Mouse (Mus musculus) kidney, embryonic 15.5 days (tissue): ENCODE data around the gene Gsdma. TPM values are rescaled to one million over a fixed set of nuclear protein-coding genes. Genes with fewer than 3 reads are reported as not detected.
A peak's percentile ranks its signal among the peaks of the same experiment; 100 is the strongest.

Source experiments
- ATAC-seq: fragments of 200-750 bp; cut with Nextera tagmentation; replicated peaks from 2 replicates; pipeline ENCODE4 v1.8.0; 2017; ENCODE audit warnings: moderate TSS enrichment; ENCODE audit not compliant: low FRiP score
- H3K27ac ChIP-seq: fragments of 300-500 bp; sonication (generic); 2 replicates; pipeline ENCODE4 v1.5.1; 2015; ENCODE audit warnings: mild to moderate bottlenecking, inconsistent platforms
- H3K27me3 ChIP-seq: fragments of 300-500 bp; sonication (generic); 2 replicates; pipeline ENCODE4 v1.6.1; 2015; ENCODE audit warnings: inconsistent platforms
- H3K36me3 ChIP-seq: fragments of 300-500 bp; sonication (generic); 2 replicates; pipeline ENCODE4 v1.6.1; 2015; ENCODE audit warnings: inconsistent platforms
- H3K4me1 ChIP-seq: fragments of 300-500 bp; sonication (generic); 2 replicates; pipeline ENCODE4 v1.6.1; 2015; ENCODE audit warnings: inconsistent platforms
- H3K4me2 ChIP-seq: fragments of 300-500 bp; sonication (generic); 2 replicates; pipeline ENCODE4 v1.6.1; 2015; ENCODE audit warnings: moderate library complexity, mild to moderate bottlenecking, inconsistent platforms
- H3K4me3 ChIP-seq: fragments of 300-500 bp; sonication (generic); replicated peaks from 2 replicates; pipeline ENCODE4 v1.5.1; 2015; ENCODE audit warnings: mild to moderate bottlenecking, inconsistent platforms
- H3K9ac ChIP-seq: fragments of 300-500 bp; sonication (generic); 2 replicates; pipeline ENCODE4 v1.6.1; 2015; ENCODE audit warnings: mild to moderate bottlenecking, inconsistent platforms
- H3K9me3 ChIP-seq: fragments of 300-500 bp; sonication (generic); replicated peaks from 2 replicates; pipeline ENCODE4 v1.6.1; 2016; ENCODE audit warnings: inconsistent platforms
- WGBS: fragments of 180-500 bp; shearing (Covaris S2); methylation state at CpG from one replicate; pipeline ENCODE4 v1.1.7; 2015; ENCODE audit warnings: mixed read lengths; 5-methylcytosine and 5-hydroxymethylcytosine counted together
- polyA plus RNA-seq: library from polyadenylated mRNA; unstranded; fragments of >200 nt; fragmentation: Nextera tagmentation; extraction: Ambion mirVana; gene quantifications from 2 replicates; pipeline ENCODE4 v1.2.1, GENCODE M21; 2015

Gene Gsdma
- polyA plus RNA-seq, 1 experiment from 2014 or later, result 0.06 TPM

DNA sequence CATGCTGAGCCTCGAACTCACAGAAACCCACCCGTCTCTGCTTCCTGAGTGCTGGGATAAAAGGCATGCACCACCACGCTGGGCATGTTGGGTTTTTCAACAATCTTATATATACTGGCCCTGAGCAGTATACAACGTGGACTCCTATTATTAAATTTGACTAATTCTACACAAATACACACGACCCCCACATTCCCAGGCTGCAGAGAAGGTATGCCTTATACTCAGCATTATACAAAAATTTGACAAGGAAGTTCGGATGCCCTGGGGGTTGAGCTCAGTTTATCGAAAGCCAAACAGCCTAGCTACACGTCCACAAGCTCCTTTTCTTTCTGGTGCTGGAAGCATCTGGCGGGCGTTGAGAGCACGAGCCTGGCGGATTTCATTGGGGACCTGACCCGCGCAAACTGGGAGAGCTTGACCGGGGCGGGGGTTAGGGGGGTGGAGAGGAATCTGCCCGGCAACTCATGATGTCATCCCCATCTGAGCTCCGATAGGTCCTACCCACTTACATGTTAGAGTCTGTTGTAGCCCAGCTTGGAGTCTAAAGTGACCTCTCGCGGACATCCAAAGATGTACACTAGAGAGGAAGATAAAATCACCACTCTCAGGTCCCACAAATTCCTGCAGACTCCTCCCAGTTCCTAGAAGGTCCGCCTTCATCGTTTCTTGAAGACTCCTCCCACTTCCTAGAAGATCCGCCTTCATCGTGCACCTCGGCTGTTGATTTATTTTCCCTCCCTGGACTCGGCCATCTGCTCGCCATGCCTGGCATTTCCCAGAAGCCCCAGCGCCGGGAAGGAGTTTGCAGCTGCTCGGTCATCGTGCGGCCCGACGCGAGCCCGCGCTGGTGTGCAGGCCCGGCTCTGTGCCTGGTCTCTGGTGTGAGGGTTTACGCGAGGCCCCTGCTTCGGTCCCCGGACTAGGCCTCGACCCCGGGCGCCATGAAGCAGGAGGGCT is 17.9 kb downstream of the Gsdma start, which contains the start of gene Psmd3:
Psmd3 (plus strand) TSS at position 769 of the 960 bp plus-strand sequence.
- peaks cover 29% of the 10 kb centered on the region for H3K36me3 ChIP-seq
- WGBS, result 4% methylated on average over 45 of the region's 45 CpGs
- H3K9ac ChIP-seq, result peak within 1 kb of the TSS; percentile 100
- no peaks in the 10 kb centered on the region for H3K27me3 ChIP-seq
- no peaks in the 10 kb centered on the region for H3K9me3 ChIP-seq
- peak within 1 kb of the TSS; percentile 69 for H3K4me2 ChIP-seq
- peak within 1 kb of the TSS; percentile 81 for H3K27ac ChIP-seq
- H3K4me1 ChIP-seq, result peaks cover 20% of the 10 kb centered on the region
- peak; percentile 92 for ATAC-seq
- H3K4me3 ChIP-seq, result peak within 1 kb of the TSS; percentile 99

DNA sequence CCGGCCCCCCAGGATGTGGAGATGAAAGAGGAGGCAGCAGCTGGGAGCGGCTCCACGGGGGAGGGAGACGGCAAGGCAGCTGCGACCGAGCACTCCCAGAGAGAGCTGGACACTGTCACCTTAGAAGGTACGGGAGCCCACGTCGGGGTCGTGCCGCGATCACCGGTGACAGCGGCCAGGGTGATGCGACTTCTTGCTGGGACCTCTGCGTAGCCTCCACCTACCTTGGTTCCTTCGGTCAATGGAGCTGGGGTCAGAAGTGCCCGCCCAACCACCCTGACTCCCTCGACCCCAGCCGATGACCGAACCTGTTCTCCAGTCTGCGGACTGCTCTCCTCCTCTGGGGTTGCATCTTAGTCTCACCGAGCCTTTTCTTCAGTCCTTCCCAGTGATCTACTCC is 18.7 kb downstream of the Gsdma start:
- WGBS, result 0% methylated on average over 23 of the region's 23 CpGs
- peaks cover 27% of the 10 kb centered on the region for H3K4me1 ChIP-seq
- H3K27ac ChIP-seq, result peak overlapping the region; percentile 81
- peak overlapping the region; percentile 99 for H3K4me3 ChIP-seq
- ATAC-seq, result peak; percentile 33
- peak overlapping the region; percentile 100 for H3K9ac ChIP-seq
- no peaks in the 10 kb centered on the region for H3K27me3 ChIP-seq
- H3K36me3 ChIP-seq, result peaks cover 36% of the 10 kb centered on the region
- H3K4me2 ChIP-seq, result peak overlapping the region; percentile 69
- no peaks in the 10 kb centered on the region for H3K9me3 ChIP-seq

DNA sequence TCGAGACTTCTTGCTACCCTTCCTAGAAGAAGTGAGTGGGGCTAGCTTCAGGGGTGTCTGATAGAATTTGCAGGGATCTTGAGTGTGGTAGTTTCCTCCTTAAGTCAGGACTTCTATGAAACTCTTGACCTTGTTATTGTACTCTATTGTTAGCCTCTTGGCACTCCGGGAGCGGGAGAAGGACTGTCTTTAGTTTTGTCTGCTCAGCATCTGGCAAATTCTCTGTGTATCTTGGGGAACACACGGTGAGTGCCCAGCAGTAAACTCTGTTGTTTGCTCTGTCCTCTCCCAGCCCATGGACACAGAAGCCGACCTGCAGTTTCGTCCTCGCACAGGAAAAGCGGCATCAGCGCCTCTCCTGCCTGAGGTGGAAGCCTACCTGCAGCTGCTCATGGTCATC is 21.5 kb downstream of the Gsdma start:
- ATAC-seq, result no peak
- Histone ChIP-seq H3K4me2 (no peak overlapping the region), H3K9ac (no peak overlapping the region; the same call in 1 of the 2 replicates), H3K27me3 (no peaks in the 10 kb centered on the region), H3K4me1 (peaks cover 31% of the 10 kb centered on the region), H3K36me3 (peaks cover 60% of the 10 kb centered on the region), H3K4me3 (no peak overlapping the region), H3K27ac (peak overlapping the region; percentile 80), H3K9me3 (no peaks in the 10 kb centered on the region)
- 93% methylated on average over 9 of the region's 9 CpGs for WGBS

DNA sequence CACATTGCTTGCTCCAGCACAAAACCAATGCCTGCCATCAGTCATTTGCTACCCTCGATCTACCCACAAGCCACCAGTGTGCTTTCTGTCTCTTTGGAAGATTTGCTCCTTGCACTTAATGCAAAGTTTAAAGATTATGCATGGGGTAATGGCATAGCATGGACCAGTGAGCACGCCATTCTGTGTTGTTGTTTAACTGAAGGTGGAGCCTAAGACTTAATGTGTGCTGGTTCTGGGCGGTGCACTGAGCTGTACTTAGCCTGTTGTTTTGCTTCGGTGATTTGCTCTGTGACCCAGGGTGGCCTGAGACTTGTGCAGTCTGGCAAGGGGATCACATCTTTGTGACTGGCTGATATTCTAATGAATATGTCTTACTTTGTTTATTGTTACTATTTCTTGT is 22.8 kb downstream of the Gsdma start:
- Histone ChIP-seq H3K36me3 (peaks cover 73% of the 10 kb centered on the region), H3K27me3 (no peaks in the 10 kb centered on the region), H3K9me3 (no peaks in the 10 kb centered on the region), H3K9ac (no peak overlapping the region), H3K4me1 (peaks cover 31% of the 10 kb centered on the region), H3K27ac (peak overlapping the region; percentile 80), H3K4me2 (peak overlapping the region; percentile 5; the same call in 1 of the 2 replicates), H3K4me3 (no peak overlapping the region)
- peak; percentile 61 for ATAC-seq
- WGBS, result 52% methylated on average over 4 of the region's 4 CpGs

DNA sequence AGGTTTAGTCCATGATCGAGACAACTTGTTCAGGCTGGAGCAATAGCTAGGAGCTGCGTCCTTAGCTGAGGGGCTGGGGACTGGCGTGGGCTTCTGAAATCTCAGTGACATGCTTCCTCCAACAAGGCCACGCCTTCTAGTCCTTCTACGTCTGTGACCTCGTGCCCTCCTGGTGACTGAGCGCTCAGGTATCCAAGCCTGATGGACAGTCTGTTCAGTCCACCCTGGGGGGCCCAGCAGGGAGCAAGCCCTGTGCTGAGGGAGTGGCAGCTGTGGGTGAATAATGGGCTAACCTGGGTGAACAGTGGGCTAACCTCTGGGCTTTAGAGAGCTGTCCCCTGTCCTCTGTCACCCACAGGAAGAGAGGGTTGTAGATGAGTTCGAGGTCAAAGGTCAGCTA is 23.9 kb downstream of the Gsdma start:
- Histone ChIP-seq H3K36me3 (peaks cover 83% of the 10 kb centered on the region), H3K4me2 (no peak overlapping the region), H3K9me3 (no peaks in the 10 kb centered on the region), H3K4me1 (peaks cover 31% of the 10 kb centered on the region), H3K9ac (no peak overlapping the region), H3K27me3 (no peaks in the 10 kb centered on the region), H3K27ac (peak overlapping the region; percentile 80), H3K4me3 (no peak overlapping the region)
- ATAC-seq, result peak; percentile 13; the same call in 1 of the 2 replicates
- 79% methylated on average over 8 of the region's 8 CpGs for WGBS

DNA sequence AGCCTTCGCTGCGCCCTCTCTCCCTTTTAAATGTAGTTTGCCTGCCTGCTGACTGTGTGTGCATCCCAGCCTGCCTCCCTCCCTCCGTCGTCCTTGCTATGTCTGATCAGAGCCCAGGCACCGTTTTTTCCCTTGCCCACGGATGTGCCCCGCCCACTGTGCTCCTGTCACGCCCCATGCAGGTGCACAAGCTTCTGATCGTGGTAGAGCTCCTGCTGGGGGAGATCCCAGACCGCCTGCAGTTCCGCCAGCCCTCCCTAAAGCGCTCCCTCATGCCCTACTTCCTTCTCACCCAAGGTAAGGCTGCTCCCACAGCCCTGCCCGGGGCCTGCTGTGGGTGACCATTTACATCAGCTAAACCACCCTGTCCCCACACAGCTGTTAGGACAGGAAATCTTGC is 29.1 kb downstream of the Gsdma start:
- WGBS, result 72% methylated on average over 13 of the region's 13 CpGs
- Histone ChIP-seq H3K27me3 (no peaks in the 10 kb centered on the region), H3K4me1 (peaks cover 22% of the 10 kb centered on the region), H3K9me3 (no peaks in the 10 kb centered on the region), H3K36me3 (peaks cover 76% of the 10 kb centered on the region), H3K4me2 (no peak overlapping the region), H3K4me3 (no peak overlapping the region), H3K27ac (no peak overlapping the region), H3K9ac (no peak overlapping the region)
- ATAC-seq, result no peak

DNA sequence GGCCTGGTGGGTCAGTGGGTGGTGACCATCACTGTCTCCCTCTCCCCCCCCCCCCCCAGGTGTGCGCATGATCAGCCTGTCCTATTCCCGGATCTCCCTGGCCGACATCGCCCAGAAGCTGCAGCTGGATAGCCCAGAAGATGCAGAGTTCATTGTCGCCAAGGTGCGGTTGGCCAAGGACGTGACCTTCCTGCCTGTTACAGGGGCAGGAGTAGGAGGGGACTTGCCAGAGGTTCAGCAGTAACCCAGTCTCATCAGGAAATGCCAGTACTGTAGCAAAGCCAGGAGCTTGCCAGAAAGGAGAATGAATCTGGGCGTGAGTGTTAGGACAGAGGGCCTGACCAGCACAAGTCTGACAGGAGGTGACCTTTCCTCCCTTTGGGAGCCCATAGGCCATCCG is 29.6 kb downstream of the Gsdma start:
- H3K27ac ChIP-seq, result no peak overlapping the region
- no peaks in the 10 kb centered on the region for H3K9me3 ChIP-seq
- no peak overlapping the region for H3K9ac ChIP-seq
- 89% methylated on average over 9 of the region's 9 CpGs for WGBS
- H3K27me3 ChIP-seq, result no peaks in the 10 kb centered on the region
- H3K4me1 ChIP-seq, result peaks cover 27% of the 10 kb centered on the region
- no peak overlapping the region for H3K4me3 ChIP-seq
- no peak for ATAC-seq
- H3K4me2 ChIP-seq, result no peak overlapping the region
- H3K36me3 ChIP-seq, result peaks cover 73% of the 10 kb centered on the region

DNA sequence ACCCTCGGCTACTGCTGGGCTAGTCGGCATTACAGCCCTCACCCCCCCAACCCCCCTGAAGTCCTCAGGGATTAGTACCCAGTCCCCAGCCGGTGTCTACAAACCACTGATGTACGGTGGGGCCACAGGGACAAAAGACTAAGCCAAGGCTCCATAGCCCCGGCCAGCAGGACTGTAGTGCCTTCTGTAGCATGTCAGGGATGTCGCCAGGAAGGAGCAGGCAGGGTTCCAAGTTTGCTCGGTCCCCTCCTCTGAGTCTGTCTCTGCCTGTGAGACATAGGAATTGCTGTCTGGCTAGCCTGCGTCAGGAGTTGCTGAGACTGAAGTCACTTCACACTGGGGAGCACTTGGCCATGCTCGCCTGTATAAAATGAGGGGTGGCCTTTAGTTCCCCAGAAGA is 30.1 kb downstream of the Gsdma start:
- ATAC-seq, result no peak
- Histone ChIP-seq H3K4me2 (no peak overlapping the region), H3K9ac (no peak overlapping the region), H3K4me1 (peaks cover 29% of the 10 kb centered on the region), H3K9me3 (no peaks in the 10 kb centered on the region), H3K27me3 (no peaks in the 10 kb centered on the region), H3K27ac (no peak overlapping the region), H3K36me3 (peaks cover 70% of the 10 kb centered on the region), H3K4me3 (no peak overlapping the region)
- WGBS, result 83% methylated on average over 9 of the region's 9 CpGs

DNA sequence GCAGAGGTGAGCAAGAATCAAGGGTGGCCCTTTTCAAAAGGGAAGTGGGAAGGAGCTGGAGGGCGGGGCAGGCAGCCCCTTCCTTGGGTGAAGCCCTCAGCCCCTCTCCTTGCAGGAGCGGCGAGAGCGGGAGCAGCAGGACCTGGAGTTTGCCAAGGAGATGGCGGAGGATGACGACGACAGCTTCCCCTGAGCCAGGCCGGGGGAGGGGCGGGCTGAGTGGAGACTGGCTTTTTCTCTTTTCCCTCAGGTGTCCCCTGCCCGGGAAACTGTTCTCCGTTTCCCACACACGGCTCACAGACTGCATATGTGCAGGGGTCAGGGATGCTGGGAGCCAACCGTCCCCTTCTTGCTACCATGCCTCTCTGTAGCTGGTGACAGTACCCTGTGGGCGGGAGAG is 31.3 kb downstream of the Gsdma start:
- no peak overlapping the region for H3K27ac ChIP-seq
- H3K4me3 ChIP-seq, result no peak overlapping the region
- H3K4me2 ChIP-seq, result no peak overlapping the region
- H3K36me3 ChIP-seq, result peaks cover 59% of the 10 kb centered on the region
- no peak overlapping the region for H3K9ac ChIP-seq
- 73% methylated on average over 14 of the region's 14 CpGs for WGBS
- peaks cover 34% of the 10 kb centered on the region for H3K4me1 ChIP-seq
- no peak for ATAC-seq
- H3K9me3 ChIP-seq, result no peaks in the 10 kb centered on the region
- H3K27me3 ChIP-seq, result no peaks in the 10 kb centered on the region

DNA sequence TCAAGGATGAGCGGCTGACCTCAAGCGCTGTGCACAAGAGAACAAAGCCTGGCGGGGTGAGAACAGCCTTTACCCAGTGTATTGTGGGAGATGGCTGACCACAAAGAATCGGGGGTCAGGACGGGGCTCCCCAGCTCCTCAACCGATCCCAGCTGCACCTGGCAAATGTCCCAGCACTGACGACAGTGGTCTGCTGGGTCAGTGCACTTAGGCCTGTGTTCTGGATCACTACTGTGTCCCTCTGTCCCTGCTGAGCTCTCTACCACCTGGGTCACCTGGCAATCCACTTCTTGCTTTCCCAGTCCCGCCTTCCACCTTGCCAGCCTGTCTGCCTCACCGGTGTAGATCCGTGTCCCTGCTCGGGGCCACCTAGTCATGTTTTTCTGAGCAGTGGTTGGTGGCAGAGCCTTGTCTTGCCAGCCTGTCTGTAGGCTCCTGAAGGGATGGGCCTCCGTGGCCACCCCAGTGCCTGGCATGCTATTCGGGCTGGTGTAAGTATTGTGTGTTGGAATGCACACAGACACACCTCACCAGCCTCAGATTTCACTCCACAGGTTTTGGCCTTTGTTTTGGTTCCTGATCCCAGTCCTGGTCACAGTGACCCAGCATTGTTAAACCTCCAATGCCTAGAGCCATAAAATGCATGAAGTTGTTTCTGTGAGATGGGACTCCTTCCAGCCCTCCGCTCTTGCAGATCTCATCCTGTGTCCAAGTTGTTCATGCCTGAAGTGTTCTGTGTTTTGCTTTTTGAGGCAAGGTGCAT is 32.5 kb downstream of the Gsdma start:
- no peak for ATAC-seq
- WGBS, result 82% methylated on average over 14 of the region's 14 CpGs
- H3K4me1 ChIP-seq, result peaks cover 45% of the 10 kb centered on the region
- H3K36me3 ChIP-seq, result peaks cover 47% of the 10 kb centered on the region
- no peaks in the 10 kb centered on the region for H3K9me3 ChIP-seq
- no peak overlapping the region for H3K4me2 ChIP-seq
- no peak overlapping the region for H3K4me3 ChIP-seq
- peak overlapping the region; percentile 5 for H3K27ac ChIP-seq
- H3K9ac ChIP-seq, result no peak overlapping the region
- no peaks in the 10 kb centered on the region for H3K27me3 ChIP-seq

DNA sequence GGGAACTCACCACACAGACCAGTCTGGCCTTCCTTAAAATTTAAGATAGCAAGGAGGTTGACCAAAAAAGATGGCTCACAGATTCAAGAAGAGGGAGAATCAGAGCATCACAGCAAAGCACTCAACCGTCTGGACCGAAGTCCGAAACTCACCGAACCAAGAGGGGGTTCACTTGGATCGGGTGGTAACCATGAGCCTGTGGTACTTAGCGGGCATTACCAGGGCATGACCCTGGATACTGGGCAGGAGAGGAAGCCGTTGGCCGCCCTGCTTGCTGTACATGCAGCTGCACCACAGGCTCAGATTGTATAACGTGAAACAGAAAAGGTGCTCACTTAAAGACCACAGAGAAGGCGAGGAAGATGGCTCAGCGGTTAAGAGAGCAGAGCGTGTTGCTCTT is 33.1 kb downstream of the Gsdma start:
- H3K36me3 ChIP-seq, result peaks cover 41% of the 10 kb centered on the region
- H3K4me3 ChIP-seq, result no peak overlapping the region
- peaks cover 50% of the 10 kb centered on the region for H3K4me1 ChIP-seq
- no peak for ATAC-seq
- no peaks in the 10 kb centered on the region for H3K27me3 ChIP-seq
- H3K9ac ChIP-seq, result no peak overlapping the region
- no peak overlapping the region for H3K4me2 ChIP-seq
- H3K27ac ChIP-seq, result peak overlapping the region; percentile 5; the same call in 1 of the 2 replicates
- H3K9me3 ChIP-seq, result no peaks in the 10 kb centered on the region
- WGBS, result 82% methylated on average over 12 of the region's 12 CpGs
